Mouse (Mus musculus): ENCODE data around the gene Fastkd2. TPM values are rescaled to one million over a fixed set of nuclear protein-coding genes. Genes with fewer than 3 reads are reported as not detected.

The Fastkd2 gene
- polyA plus RNA-seq (2017; shearing (Covaris generic)) = 38.2 TPM

DNA sequence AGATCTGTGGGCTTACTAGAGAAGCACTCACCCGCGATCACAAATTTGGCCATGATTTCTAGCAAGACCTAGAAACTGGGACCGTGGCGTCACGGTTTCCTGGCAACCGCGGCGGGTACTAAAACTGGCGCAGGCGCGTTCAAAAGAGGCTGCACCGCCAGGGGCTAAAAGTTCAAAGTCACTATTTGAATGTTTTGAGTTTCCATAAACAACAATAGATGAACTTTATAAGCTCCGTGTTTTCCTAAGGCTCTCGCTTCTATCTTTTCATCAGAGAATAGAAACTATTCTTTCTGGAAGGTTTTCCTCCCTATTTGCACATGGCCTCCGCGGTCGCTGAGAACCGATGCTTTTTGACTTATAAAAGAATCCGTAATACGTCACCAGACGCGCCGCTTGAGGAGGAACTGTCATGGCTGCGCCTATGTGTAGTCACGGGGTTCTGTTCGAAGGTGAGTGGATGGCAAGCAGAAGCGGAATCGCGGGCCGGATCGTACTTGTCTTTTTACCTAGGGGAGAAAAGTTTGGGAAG is at the start of gene Fastkd2, which contains the start of gene Mdh1b:
Gene Fastkd2, plus strand, starts transcription at position 375 of the 532 bp plus-strand sequence.
Gene Mdh1b, minus strand, starts transcription at position 79 of the 532 bp plus-strand sequence.

DNA sequence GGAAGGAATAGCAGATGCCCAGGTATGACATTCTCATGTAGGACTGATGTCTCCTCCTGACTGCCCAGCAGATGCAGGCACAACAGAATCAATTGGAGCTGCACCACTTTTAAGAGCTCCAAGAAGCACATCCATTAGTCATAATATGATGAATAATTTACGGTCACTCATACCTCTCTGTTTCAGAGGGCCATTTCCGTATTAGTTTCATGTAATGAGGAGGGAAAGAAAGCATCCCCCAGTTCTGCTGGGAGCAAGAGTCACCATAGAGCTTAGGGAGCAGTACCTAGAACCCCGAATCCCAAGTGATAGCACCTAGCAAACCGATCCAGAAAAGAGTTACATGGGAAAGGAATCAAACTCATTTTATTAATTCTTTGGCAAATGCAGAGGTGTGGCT is 43.6 kb upstream of the Fastkd2 start, which contains the start of gene Dytn:
Gene Dytn, minus strand, starts transcription at position 101 of the 400 bp plus-strand sequence.

DNA sequence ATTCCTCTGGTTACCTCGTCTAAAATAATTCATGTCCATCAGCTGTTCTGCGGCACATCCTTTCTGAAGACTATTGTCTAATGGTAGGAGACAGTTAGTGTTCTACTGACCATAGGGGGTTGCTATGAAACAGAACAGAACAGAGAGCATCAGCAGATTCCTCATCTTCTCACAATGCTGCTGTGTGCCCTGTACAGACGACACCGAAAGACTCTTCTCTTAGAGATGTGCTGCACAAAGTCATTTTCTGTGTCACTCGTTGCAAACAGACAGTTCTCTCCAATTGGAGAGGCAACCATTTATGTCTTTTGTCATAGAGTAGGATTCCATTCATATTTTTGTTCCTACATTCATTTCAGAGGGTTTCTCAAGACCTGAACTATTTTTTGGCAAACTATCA is 38.8 kb downstream of the Fastkd2 start, which contains the start of gene 4933402D24Rik:
Gene 4933402D24Rik, minus strand, starts transcription at position 101 of the 400 bp plus-strand sequence.

Other genes with a start within 250 kb of the Fastkd2 start
- not detected for gene Gm39653, start 114.6 kb upstream of the Fastkd2 start, polyA plus RNA-seq (2017; shearing (Covaris generic))
- gene Dytn, start 43.7 kb upstream of the Fastkd2 start, polyA plus RNA-seq (2017; shearing (Covaris generic)) = 0.30 TPM
- not detected for gene Mdh1b, start 296 bp upstream of the Fastkd2 start, polyA plus RNA-seq (2017; shearing (Covaris generic))
- not detected for gene 4933402D24Rik, start 38.7 kb downstream of the Fastkd2 start, polyA plus RNA-seq (2017; shearing (Covaris generic))